8 mouse cellular contexts compared by ENCODE assay signal in genomic region chr5:20941205-20941604, GRCm38 (mm10). TPM values are rescaled to one million over a fixed set of nuclear protein-coding genes. Genes with fewer than 3 reads are reported as not detected.
A peak's percentile ranks its signal among the peaks of the same experiment; 100 is the strongest.
DNase-seq lines count a peak whose midpoint lies in the region; ATAC-seq and TF ChIP-seq lines count a peak whose summit lies in the region.

No protein-coding gene starts in this region.

- WGBS in liver, embryonic 11.5 days, result 15% methylated on average over 5 of the region's 5 CpGs
- 50% methylated on average over 5 of the region's 5 CpGs for WGBS in neural tube, embryonic 15.5 days

- H3K9ac ChIP-seq in liver, embryonic 11.5 days (ENCODE audit: low read depth, low read length), result no peak overlapping the region
- H3K9ac ChIP-seq in neural tube, embryonic 15.5 days (replicated peaks), result no peak overlapping the region

- TF ChIP-seq CTCF in gastrocnemius, adult 2 months (IDR thresholded peaks at IDR 0.05), result no peak

- ATAC-seq in liver, embryonic 11.5 days (replicated peaks; ENCODE audit: low FRiP score), result peak; percentile 88
- ATAC-seq in neural tube, embryonic 15.5 days (ENCODE audit: low FRiP score), result no peak

- peak overlapping the region; percentile 48 for H3K27ac ChIP-seq in gastrocnemius, adult 2 months
- H3K27ac ChIP-seq in liver, embryonic 11.5 days (ENCODE audit: low read depth, low read length), result peak overlapping the region; percentile 81
- no peak overlapping the region for H3K27ac ChIP-seq in neural tube, embryonic 15.5 days (replicated peaks)

- no peaks in the 10 kb centered on the region for H3K27me3 ChIP-seq in liver, embryonic 11.5 days (replicated peaks; ENCODE audit: control insufficient read depth, insufficient read depth, low read length)
- H3K27me3 ChIP-seq in neural tube, embryonic 15.5 days (replicated peaks), result no peaks in the 10 kb centered on the region

- no peaks in the 10 kb centered on the region for H3K36me3 ChIP-seq in liver, embryonic 11.5 days (ENCODE audit: control insufficient read depth, insufficient read depth, low read length)
- no peaks in the 10 kb centered on the region for H3K36me3 ChIP-seq in neural tube, embryonic 15.5 days

- peaks cover 60% of the 10 kb centered on the region for H3K4me1 ChIP-seq in liver, embryonic 11.5 days (replicated peaks; ENCODE audit: control insufficient read depth, insufficient read depth, low read length)
- peaks cover 18% of the 10 kb centered on the region; the same call in 1 of the 2 replicates for H3K4me1 ChIP-seq in neural tube, embryonic 15.5 days

- H3K9me3 ChIP-seq in liver, embryonic 11.5 days (ENCODE audit: control insufficient read depth, low read length), result no peaks in the 10 kb centered on the region
- H3K9me3 ChIP-seq in neural tube, embryonic 15.5 days (replicated peaks), result no peaks in the 10 kb centered on the region

- peak overlapping the region; percentile 44 for H3K4me2 ChIP-seq in liver, embryonic 11.5 days
- H3K4me2 ChIP-seq in neural tube, embryonic 15.5 days, result no peak overlapping the region

- DNase-seq in gastrocnemius, adult 2 months, result peak; percentile 67
- DNase-seq in gastrocnemius, postnatal 4 days (ENCODE audit: low spot score in 2 of 2), result no peak
- peak; percentile 41 for DNase-seq in adrenal gland, postnatal 10 days
- peak; percentile 63 to 82 for DNase-seq in heart, adult 18-20 months
- no peak for DNase-seq in liver, embryonic 11.5 days (ENCODE audit: low spot score)
- peak; percentile 54 to 62 for DNase-seq in spleen, postnatal 36 days (ENCODE audit: low spot score in 2 of 2)
- DNase-seq in left cerebral cortex, adult 9 months (ENCODE audit: low spot score in 2 of 2), result no peak

- intact Hi-C loops in gastrocnemius, adult 2 months (cut with DNase I), result no loop called here

- no peak overlapping the region for H3K4me3 ChIP-seq in gastrocnemius, adult 2 months
- H3K4me3 ChIP-seq in liver, embryonic 11.5 days (ENCODE audit: low read depth, low read length), result no peak overlapping the region
- H3K4me3 ChIP-seq in neural tube, embryonic 15.5 days (replicated peaks), result no peak overlapping the region

RNA-seq across cellular contexts. Expression of gene Rsbn1l, which starts 15.0 kb away (rescaled TPM):
- 1 to 10 TPM; 9.2 to 9.9 TPM for total RNA-seq in gastrocnemius, adult 2 months (2021)
- 10 to 100 TPM; 12.5 to 14.0 TPM for total RNA-seq in gastrocnemius, postnatal 4 days (2021)
- 10 to 100 TPM; 11.2 to 15.7 TPM for total RNA-seq in adrenal gland, postnatal 10 days (2021)
- total RNA-seq in heart, adult 18-20 months (2021), result 10 to 100 TPM; 11.3 to 13.3 TPM
- 10.2 and 11.0 TPM in 2 replicates for polyA plus RNA-seq in liver, embryonic 11.5 days (2014; fragmentation: Nextera tagmentation; extraction: Ambion mirVana)
- 4.4 and 4.9 TPM in 2 replicates for polyA plus RNA-seq in neural tube, embryonic 15.5 days (2015; fragmentation: Nextera tagmentation; extraction: Ambion mirVana)

RNA-seq across cellular contexts. Expression of gene Tmem60, which starts 59.2 kb away (rescaled TPM):
- total RNA-seq in gastrocnemius, adult 2 months (2021), result 10 to 100 TPM; 17.6 to 19.7 TPM
- 10 to 100 TPM; 18.4 to 20.8 TPM for total RNA-seq in gastrocnemius, postnatal 4 days (2021)
- total RNA-seq in adrenal gland, postnatal 10 days (2021), result 10 to 100 TPM; 22.5 to 28.2 TPM
- 10 to 100 TPM; 23.1 to 25.6 TPM for total RNA-seq in heart, adult 18-20 months (2021)
- 48.0 and 55.4 TPM in 2 replicates for polyA plus RNA-seq in liver, embryonic 11.5 days (2014; fragmentation: Nextera tagmentation; extraction: Ambion mirVana)
- polyA plus RNA-seq in neural tube, embryonic 15.5 days (2015; fragmentation: Nextera tagmentation; extraction: Ambion mirVana), result 67.5 and 71.1 TPM in 2 replicates

RNA-seq across cellular contexts. Expression of gene Phtf2, which starts 59.3 kb away (rescaled TPM):
- 100 to 1,000 TPM; 176 to 181 TPM for total RNA-seq in gastrocnemius, adult 2 months (2021)
- 10 to 100 TPM; 74.8 to 94.0 TPM for total RNA-seq in gastrocnemius, postnatal 4 days (2021)
- total RNA-seq in adrenal gland, postnatal 10 days (2021), result 10 to 100 TPM; 11.7 to 17.2 TPM
- 10 to 100 TPM; 62.5 to 66.6 TPM for total RNA-seq in heart, adult 18-20 months (2021)
- polyA plus RNA-seq in liver, embryonic 11.5 days (2014; fragmentation: Nextera tagmentation; extraction: Ambion mirVana), result 17.0 and 18.2 TPM in 2 replicates
- polyA plus RNA-seq in neural tube, embryonic 15.5 days (2015; fragmentation: Nextera tagmentation; extraction: Ambion mirVana), result 23.8 and 25.5 TPM in 2 replicates

Comparison
In these comparisons a context has a peak if more than half of its experiments do, and no peak if none do; other contexts are left out.
1. DNase-seq: peak in gastrocnemius, adult 2 months (single experiment), adrenal gland, postnatal 10 days (single experiment), heart, adult 18-20 months (2 of 2) and spleen, postnatal 36 days (2 of 2); none in gastrocnemius, postnatal 4 days (0 of 2), liver, embryonic 11.5 days (single experiment) and left cerebral cortex, adult 9 months (0 of 2).